Mouse (Mus musculus) heart, embryonic 11.5 days (tissue): ENCODE results near the gene Acox1. TPM values are rescaled to one million over a fixed set of nuclear protein-coding genes. Genes with fewer than 3 reads are reported as not detected.

Experiments used
- ATAC-seq: fragments of 200-750 bp; cut with Nextera tagmentation; replicated peaks from 2 replicates; pipeline ENCODE4 v1.8.0; 2017; ENCODE audit warnings: moderate library complexity; ENCODE audit not compliant: insufficient number of reproducible peaks, low FRiP score, low TSS enrichment
- H3K27ac ChIP-seq: fragments of 300-500 bp; sonication (generic); 2 replicates; pipeline ENCODE4 v1.5.1; 2014; ENCODE audit warnings: mild to moderate bottlenecking, low read depth, low read length
- H3K27me3 ChIP-seq: fragments of 300-500 bp; sonication (generic); 2 replicates; pipeline ENCODE4 v1.6.1; 2014; ENCODE audit warnings: mild to moderate bottlenecking, low read length, mixed read lengths; ENCODE audit not compliant: control insufficient read depth, insufficient read depth
- H3K36me3 ChIP-seq: fragments of 300-500 bp; sonication (generic); 2 replicates; pipeline ENCODE4 v1.6.1; 2014; ENCODE audit warnings: mild to moderate bottlenecking, low read length, moderate library complexity, mixed read lengths; ENCODE audit not compliant: control insufficient read depth, insufficient read depth
- H3K4me1 ChIP-seq: fragments of 300-500 bp; sonication (generic); 2 replicates; pipeline ENCODE4 v1.6.1; 2014; ENCODE audit warnings: low read length; ENCODE audit not compliant: control insufficient read depth, insufficient read depth
- H3K4me2 ChIP-seq: fragments of 300-500 bp; sonication (generic); 2 replicates; pipeline ENCODE4 v1.6.1; 2014; ENCODE audit warnings: mild to moderate bottlenecking, moderate library complexity
- H3K4me3 ChIP-seq: fragments of 300-500 bp; sonication (generic); 2 replicates; pipeline ENCODE4 v1.5.1; 2014; ENCODE audit warnings: low read depth, low read length
- H3K9ac ChIP-seq: fragments of 300-500 bp; sonication (generic); 2 replicates; pipeline ENCODE4 v1.6.1; 2014; ENCODE audit warnings: mild to moderate bottlenecking, low read depth, low read length, moderate library complexity
- H3K9me3 ChIP-seq: fragments of 300-500 bp; sonication (generic); replicated peaks from 2 replicates; pipeline ENCODE4 v1.6.1; 2016; ENCODE audit warnings: low read length; ENCODE audit not compliant: control insufficient read depth
- WGBS: fragments of 180-500 bp; shearing (Covaris S2); extraction: QIAGEN DNeasy Blood & Tissue Kit; methylation state at CpG from one replicate; pipeline ENCODE4 v1.1.7; 2014; ENCODE audit not compliant: insufficient replicate concordance; 5-methylcytosine and 5-hydroxymethylcytosine counted together
- polyA plus RNA-seq: library from polyadenylated mRNA; unstranded; fragments of >200 nt; fragmentation: Nextera tagmentation; extraction: Ambion mirVana; gene quantifications from 2 replicates; pipeline ENCODE4 v1.2.1, GENCODE M21; 2014

Acox1 gene
- polyA plus RNA-seq, 1 experiment from 2014 or later, result 29.3 TPM

GRCm38 (mm10) chr11:116127156-116127980 lies 71.5 kb downstream of the Acox1 start, which contains the start of gene Trim47:
TSS of gene Trim47 (minus strand) at chr11:116127210.
- Histone ChIP-seq H3K36me3 (peaks cover 18% of the 10 kb centered on the region), H3K27ac (no peak within 1 kb of the TSS), H3K27me3 (no peaks in the 10 kb centered on the region), H3K4me2 (peak within 1 kb of the TSS; percentile 15), H3K4me3 (no peak within 1 kb of the TSS), H3K9ac (peak within 1 kb of the TSS; percentile 16; the same call in 1 of the 2 replicates), H3K4me1 (peaks cover 27% of the 10 kb centered on the region), H3K9me3 (0 out of 2 replicates have a peak, but pooled peaks cover 2% of the 10 kb centered on the region)
- peak; percentile 39; the same call in 1 of the 2 replicates for ATAC-seq
- 24% methylated on average over 23 of the region's 23 CpGs for WGBS

GRCm38 (mm10) chr11:116126261-116126660 lies 72.6 kb downstream of the Acox1 start:
- H3K4me1 ChIP-seq, result peaks cover 23% of the 10 kb centered on the region
- 0 out of 2 replicates have a peak, but pooled peaks cover 2% of the 10 kb centered on the region for H3K9me3 ChIP-seq
- H3K27ac ChIP-seq, result no peak overlapping the region
- no peak overlapping the region for H3K4me3 ChIP-seq
- no peaks in the 10 kb centered on the region for H3K27me3 ChIP-seq
- ATAC-seq, result no peak
- no peak overlapping the region for H3K9ac ChIP-seq
- H3K4me2 ChIP-seq, result no peak overlapping the region
- WGBS, result 92% methylated on average over 15 of the region's 15 CpGs
- H3K36me3 ChIP-seq, result peaks cover 18% of the 10 kb centered on the region

Other genes with a start within 250 kb of the Acox1 start
- gene Itgb4, start 224.3 kb downstream of the Acox1 start, polyA plus RNA-seq, result 0.51 and 0.80 TPM in 2 replicates
- gene Galk1, start 186.3 kb downstream of the Acox1 start, polyA plus RNA-seq, result 137 and 151 TPM in 2 replicates
- gene H3f3b, start 171.1 kb downstream of the Acox1 start, polyA plus RNA-seq, result 734 and 757 TPM in 2 replicates
- gene Unk, start 168.7 kb downstream of the Acox1 start, polyA plus RNA-seq, result 18.7 and 20.0 TPM in 2 replicates
- 2.3 and 2.6 TPM in 2 replicates for gene Unc13d, start 121.1 kb downstream of the Acox1 start, polyA plus RNA-seq
- 129 and 144 TPM in 2 replicates for gene Wbp2, start 112.0 kb downstream of the Acox1 start, polyA plus RNA-seq
- 38.3 and 40.2 TPM in 2 replicates for gene Trim47, start 71.8 kb downstream of the Acox1 start, polyA plus RNA-seq
- gene Trim65, start 67.9 kb downstream of the Acox1 start, polyA plus RNA-seq, result 3.9 and 4.5 TPM in 2 replicates
- gene Mrpl38, start 60.2 kb downstream of the Acox1 start, polyA plus RNA-seq, result 109 and 116 TPM in 2 replicates
- 20.3 and 20.6 TPM in 2 replicates for gene Fbf1, start 30.9 kb downstream of the Acox1 start, polyA plus RNA-seq
- gene Ten1, start 190 bp downstream of the Acox1 start, polyA plus RNA-seq, result 74.0 and 76.4 TPM in 2 replicates
- 0.26 and 0.31 TPM in 2 replicates for gene Evpl, start 39.0 kb upstream of the Acox1 start, polyA plus RNA-seq
- 61.5 and 61.9 TPM in 2 replicates for gene Srp68, start 75.2 kb upstream of the Acox1 start, polyA plus RNA-seq
- 0.16 TPM in 1 of 2 replicates, not detected in the other for gene Galr2, start 81.9 kb upstream of the Acox1 start, polyA plus RNA-seq
- gene Exoc7, start 108.2 kb upstream of the Acox1 start, polyA plus RNA-seq, result 42.5 and 46.6 TPM in 2 replicates
- gene Foxj1, start 136.4 kb upstream of the Acox1 start, polyA plus RNA-seq, result 0.07 TPM in 1 of 2 replicates, not detected in the other
- 8.6 and 9.2 TPM in 2 replicates for gene Rnf157, start 214.0 kb upstream of the Acox1 start, polyA plus RNA-seq
- gene Ubald2, start 235.0 kb upstream of the Acox1 start, polyA plus RNA-seq, result 60.6 and 68.3 TPM in 2 replicates